Mouse (Mus musculus) gastrocnemius, adult 8-10 months (tissue): ENCODE results near the gene Dock8. TPM values are rescaled to one million over a fixed set of nuclear protein-coding genes. Genes with fewer than 3 reads are reported as not detected.
"Not testable (repeated sequence)": the region's sequence is repeated elsewhere in the genome, so short reads cannot be mapped to it uniquely, and the experiment has no call there.

Source experiments
- DNase-seq, 2 experiments: peaks; one replicate each; pipeline ENCODE4 v3.0.0; 2022; ENCODE audit warnings: low spot score in 2 of 2
- total RNA-seq, 4 experiments: library from RNA; stranded (reverse); gene quantifications; 2 replicates each; pipeline ENCODE4 v1.2.4; 2022

Dock8 gene
- total RNA-seq, 4 experiments from 2014 or later: 1.1 to 1.9 (median 1.7) TPM

DNA sequence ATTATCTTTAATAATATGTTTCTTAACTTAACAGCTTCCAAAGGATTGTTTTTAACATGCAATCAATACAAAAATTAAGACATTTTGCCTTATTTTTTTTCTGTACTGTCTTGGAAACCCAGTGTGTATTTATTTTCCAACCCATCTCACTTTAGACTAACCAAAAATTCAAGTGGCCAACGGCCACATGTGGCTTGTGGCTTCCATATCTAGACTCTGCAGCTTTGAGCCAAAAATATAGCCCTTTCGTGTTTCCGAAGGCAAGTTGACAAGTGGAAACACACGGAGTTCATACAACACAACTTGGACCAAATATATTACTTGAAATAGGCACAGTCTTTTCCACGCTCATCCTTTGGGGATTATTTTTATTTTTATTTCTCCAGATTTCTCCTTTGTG is 773 bp upstream of the Dock8 start:
- DNase-seq: no peak

DNA sequence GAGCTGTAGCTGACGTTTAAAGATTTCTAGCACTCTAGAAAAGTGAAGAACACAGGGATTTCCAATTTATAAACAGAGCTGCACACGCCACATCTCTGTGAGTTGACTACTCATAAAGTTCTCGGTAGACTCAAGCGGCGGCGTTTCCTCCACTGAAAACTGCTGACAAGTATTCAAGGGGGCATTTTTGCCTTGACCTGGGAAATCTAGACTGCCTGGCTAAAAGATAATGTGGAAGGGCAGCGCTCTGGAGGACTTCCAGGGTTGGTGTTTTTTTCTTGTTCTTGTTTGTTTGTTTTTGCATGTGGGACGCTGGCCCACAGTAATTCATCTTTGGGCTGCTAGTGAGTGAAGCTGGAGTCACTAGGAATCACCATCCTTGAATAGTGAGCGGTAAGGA is 819 bp downstream of the Dock8 start:
- no peak for DNase-seq

DNA sequence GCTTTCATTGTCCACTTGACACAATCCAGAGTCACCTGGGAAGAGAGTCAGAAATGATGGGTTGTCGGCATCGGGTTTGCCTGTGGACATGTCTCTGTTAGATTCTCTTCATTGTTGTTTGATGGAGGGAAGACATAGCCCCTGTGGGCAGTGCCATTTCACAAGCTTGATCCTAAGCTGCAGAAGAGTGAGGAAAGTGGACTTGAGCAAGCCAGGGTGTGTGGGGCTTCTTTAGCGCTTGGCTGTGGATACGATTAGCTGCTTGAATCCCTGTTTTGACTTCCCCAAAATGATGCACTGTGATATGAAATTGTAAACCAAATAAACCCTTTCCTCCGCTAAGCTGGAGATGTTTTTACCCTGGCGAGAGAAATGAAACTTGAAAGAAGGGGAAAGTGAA is 2.7 kb downstream of the Dock8 start:
- DNase-seq: no peak

DNA sequence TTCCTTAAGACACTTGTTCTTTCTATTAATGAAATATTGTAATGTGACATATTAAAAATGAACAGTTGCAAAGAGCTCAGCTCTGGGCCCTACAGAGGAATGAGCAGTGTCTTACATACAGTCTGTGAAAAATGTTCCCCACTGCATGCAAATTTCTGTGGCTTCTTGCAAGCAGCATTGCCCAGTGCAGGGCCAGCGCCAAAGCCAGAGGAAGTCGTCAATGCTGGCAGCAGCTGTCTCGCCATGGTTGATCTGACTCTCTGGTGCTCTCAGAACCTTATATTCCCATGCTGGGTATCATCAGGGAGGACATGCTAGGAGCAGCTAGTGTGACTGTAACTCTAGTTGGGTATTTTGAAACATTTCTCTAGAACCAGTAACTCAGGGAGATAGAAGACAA is 3.5 kb downstream of the Dock8 start:
- DNase-seq: no peak

GRCm38 (mm10) chr19:25003810-25004209 is 4.5 kb downstream of the Dock8 start:
- no peak for DNase-seq

- no peak for DNase-seq
Measured at GRCm38 (mm10) chr19:25006686-25007085, 7.4 kb downstream of the Dock8 start.

DNA sequence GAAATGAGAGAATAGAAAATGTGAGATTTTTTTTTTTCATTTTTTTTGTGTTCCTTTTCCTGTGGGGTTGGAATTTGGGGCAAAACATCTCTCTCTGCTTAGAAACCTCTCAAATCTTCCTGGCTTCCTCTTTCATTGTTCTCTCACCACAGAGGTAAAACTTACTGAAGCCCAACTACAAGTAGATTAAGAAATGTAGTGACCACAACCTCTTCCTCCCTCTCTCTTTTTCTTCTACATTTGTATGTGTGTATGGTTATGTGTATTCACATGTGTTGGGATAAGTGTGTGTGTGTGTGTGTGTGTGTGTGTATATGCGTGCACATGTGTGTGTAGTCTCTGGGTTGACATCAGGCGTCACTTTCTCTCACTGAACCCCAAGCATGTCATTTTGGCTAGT is 9.2 kb downstream of the Dock8 start:
- no peak for DNase-seq

DNA sequence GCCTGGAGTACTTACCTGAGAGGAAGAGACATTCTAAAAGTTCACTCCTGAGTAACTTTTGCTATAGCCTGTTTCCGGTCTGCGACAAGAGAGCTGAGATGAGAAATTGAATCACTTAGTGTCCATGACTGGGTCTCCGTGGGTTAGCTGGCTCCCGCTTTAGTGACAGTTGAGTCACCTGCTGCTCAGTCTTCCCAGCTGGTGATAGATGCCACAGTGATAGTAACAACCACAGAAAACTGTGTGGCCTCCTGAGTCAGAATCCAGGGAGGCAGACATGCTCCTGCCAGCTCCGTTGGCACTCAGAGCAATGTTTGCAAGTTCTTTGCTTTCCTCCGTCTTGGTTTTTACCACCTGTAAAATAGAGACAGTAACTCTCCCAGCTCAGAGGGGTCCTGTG is 23.4 kb downstream of the Dock8 start:
- no peak for DNase-seq

GRCm38 (mm10) chr19:25031765-25032164 is 32.4 kb downstream of the Dock8 start:
- no peak for DNase-seq

DNA sequence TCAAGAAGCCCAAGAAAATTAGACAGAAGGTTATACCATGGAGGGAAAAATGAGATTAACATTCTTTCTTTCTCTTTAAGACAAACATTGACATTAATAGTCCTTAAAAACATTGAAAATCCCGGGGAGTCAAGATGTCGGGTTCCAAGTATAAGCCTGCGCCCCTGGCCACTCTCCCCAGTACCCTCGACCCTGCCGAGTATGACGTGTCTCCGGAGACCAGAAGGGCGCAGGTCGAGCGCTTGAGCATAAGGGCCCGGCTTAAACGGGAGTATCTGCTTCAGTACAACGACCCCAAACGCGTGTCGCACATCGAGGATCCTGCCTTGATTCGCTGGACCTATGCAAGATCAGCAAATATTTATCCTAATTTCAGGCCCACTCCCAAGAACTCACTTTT is 33.7 kb downstream of the Dock8 start:
- DNase-seq: not testable (repeated sequence)

DNA sequence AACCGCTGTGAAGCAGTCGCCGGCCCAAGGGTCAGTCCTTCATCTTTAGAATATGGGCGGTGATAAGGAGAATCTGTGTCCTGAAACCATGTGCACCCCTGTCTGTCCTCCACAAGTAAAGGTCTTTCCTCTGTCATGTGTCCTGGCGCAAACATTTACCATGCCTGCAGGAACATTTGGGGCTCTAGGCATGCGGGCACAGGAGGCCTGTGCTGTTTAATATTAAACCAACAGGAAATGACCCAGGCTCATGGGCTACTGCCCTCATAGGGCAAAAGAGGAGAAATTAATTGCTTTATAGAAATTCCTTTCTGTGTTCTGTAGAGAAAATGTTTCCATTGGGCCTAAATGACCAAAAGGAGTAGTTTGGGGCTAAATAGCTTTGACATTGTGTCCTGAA is 36.5 kb downstream of the Dock8 start:
- DNase-seq: no peak

DNA sequence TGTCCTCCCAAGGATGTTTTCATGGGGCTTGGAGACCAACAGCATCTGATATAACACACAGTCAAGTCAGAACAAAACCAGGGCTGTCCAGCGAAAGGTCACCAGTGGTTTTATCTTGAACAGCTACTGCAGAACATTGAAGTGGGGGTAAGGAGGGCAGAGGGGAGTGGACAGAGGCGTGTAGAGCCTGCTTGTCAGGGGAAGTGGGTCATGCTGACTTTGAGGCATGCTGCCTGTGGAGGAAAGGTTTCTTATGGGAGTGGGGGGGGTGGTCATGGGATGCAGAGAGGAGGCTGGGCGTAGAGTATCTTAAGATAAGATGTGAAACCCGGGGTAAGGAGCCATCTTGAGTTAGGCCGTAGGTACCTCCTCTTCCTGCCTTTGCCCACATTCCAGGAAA is 37.5 kb downstream of the Dock8 start:
- no peak for DNase-seq

GRCm38 (mm10) chr19:25037249-25037648 is 37.9 kb downstream of the Dock8 start:
- no peak for DNase-seq

GRCm38 (mm10) chr19:25038293-25038692 is 39.0 kb downstream of the Dock8 start:
- no peak for DNase-seq

GRCm38 (mm10) chr19:25041209-25041608 is 41.9 kb downstream of the Dock8 start:
- no peak for DNase-seq

DNA sequence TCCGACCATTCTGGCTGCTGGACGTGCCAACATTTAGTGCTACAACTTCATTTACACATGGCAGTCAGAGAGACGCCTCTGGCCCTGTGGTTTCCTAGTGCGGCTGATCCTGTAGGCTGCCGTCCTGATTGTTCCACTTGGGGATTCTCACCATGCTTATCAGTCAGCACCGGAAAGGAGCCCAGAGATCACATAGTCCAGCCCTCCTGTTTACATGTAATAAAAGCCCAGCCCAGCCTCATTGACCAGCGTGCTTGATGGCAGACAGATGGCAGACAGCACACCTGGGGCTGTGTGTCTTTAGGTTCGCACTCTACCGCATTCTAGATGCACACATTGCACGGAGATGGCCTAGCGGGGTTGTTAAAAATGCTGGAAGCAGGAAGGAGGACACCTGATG is 43.6 kb downstream of the Dock8 start:
- no peak for DNase-seq

DNA sequence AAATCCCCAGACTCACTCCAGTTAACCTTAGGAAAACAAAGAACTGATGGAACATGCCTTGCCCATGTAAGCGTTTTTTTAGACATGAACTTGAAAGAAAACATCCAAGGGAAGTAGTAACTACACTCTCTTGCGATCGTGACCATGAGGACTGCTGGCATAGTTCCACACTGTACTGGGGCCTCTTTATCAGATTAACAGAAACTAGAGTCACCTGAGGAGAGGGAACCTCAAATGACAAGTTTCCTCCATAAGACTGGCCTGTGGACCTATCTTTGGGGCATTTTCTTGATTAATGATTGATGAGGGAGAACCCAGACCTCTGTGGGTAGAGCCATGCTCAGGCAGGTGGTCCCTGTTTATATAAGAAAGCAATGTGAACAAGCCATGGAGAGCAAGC is 44.7 kb downstream of the Dock8 start:
- no peak for DNase-seq

- no peak for DNase-seq
Measured at GRCm38 (mm10) chr19:25052355-25052754, 53.0 kb downstream of the Dock8 start.

DNA sequence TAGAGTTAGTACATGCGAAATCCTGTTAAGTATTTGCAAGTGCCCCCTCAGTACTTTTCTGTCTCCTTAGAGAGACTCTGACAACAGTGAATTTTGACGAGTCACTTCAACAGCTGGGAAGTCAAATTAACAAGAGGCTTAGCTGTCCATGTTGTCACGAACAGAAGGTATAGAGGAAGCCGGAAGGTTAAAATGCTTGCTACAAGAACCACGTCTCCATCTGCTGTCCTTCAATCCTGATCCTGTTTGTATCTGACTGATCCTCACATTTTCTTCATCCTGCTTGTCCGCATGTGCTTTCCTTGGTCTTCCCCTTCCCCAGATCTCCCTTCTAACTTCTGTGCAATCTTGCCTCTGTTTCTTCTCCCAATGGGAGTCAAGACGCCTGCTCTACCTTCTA is 53.8 kb downstream of the Dock8 start:
- no peak for DNase-seq

DNA sequence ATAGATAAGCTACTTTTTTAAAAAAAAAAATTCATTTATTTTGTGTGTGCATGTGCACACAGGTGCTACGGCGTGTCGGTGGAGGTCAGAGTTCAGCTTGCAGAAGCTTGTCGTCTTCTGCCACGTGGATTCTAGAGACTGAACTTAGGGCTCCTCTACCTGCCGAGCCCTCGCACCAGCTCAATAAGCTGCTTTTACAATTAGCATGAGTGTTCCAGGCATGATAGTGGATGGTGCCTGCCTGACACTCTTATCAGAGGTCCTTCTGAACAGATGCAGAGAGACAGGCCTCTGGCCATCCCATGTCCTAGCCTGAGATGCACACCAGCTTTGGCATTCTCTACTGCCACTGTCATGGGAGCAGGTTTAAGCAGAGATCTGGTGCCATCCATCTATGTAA is 55.7 kb downstream of the Dock8 start:
- no peak for DNase-seq

GRCm38 (mm10) chr19:25055559-25055958 is 56.2 kb downstream of the Dock8 start:
- no peak for DNase-seq

DNA sequence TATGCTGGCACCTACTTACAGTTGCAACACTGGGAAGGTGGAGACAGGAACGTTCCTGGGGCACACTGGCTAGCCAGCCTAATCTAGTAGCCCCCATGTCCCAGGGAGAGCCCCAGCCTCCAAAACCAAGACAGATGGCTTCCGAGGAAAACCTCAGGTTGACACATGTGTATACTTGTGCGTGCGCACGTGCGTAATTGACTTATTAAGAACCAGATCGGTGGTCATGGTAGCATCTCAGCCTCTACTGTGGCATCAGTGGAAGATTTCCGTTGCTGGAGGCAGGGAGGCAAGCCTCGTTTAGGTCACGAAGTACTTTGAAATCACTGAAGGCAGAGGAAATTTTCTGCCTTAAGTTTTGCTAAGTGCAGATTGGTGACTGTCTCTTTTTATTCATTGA is 56.9 kb downstream of the Dock8 start:
- DNase-seq: no peak

- no peak for DNase-seq
Measured at GRCm38 (mm10) chr19:25057826-25058225, 58.5 kb downstream of the Dock8 start.

DNA sequence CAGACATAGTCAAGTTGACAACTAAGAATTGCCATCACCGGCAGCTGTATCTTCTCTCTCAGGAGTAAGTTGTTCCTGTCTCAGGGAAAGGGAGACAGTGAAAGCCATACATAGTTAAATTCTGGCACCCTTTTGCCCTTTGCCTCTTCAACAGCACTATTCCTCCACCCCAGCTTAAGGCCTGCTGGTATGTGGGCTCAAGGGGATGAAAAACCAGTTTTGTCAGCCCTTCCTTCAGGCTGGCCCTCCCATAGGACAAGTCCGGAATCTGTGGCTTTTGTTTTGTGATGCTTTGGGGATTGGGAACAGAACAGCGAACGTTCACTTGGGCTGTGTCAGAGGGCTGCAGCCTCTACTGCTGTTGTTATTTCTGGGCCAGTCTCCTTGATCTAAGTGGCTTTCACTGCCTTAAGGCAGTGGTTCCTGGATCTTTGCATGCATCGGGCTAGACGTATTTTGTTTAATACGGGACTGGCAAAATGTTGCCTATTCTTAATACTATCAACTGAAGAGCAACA is 60.6 kb downstream of the Dock8 start:
- no peak for DNase-seq
